Mouse (Mus musculus): Measurements from ENCODE around the gene Adamtsl5.

GRCm38 (mm10) chr10:80344131-80344661 lies 4.0 kb downstream of the Adamtsl5 start:
- TF ChIP-seq CTCF (IDR thresholded peaks at IDR 0.05; ENCODE audit: low read depth) (no peak), EP300 (IDR thresholded peaks at IDR 0.05; ENCODE audit: low read depth) (no peak)

Data from heart, postnatal 0 days (tissue).